Mouse (Mus musculus): ENCODE measurements around the gene Dennd1a.

DNA sequence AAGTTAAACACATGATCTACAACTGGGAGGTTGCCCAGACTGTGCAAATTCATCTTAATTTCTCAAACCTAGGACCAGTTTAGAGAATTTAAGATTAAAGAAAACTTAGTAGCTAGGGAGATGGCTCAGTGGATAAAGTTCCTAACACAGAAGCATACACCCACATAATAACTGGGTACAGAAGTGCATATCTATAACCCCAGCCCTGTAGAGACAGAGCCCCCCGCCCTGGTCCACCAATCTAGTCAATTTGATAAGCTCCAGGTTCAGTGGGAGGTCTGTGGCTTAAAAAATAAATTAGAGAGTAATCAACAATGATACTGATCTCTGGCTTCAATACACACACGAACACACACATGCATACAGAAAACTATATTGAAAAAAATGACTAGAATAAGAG is 51.6 kb downstream of the Dennd1a start:
- TF ChIP-seq CTCF (conservative IDR thresholded peaks at IDR 0.05; ENCODE audit: insufficient read depth, insufficient read length, low read depth, low read length) (no peak), POLR2A (IDR thresholded peaks at IDR 0.05; ENCODE audit: low read depth, low read length) (no peak)
